Mouse (Mus musculus) heart, adult 2 months (tissue): ENCODE results near the gene Scgb1a1.

Source experiments
- CTCF ChIP-seq: fragments of 200-600 bp; IDR thresholded peaks from 2 replicates; pipeline ENCODE4 v1.8.1; 2022; ENCODE audit warnings: antibody characterized with exemption, mild to moderate bottlenecking, moderate library complexity
- EP300 ChIP-seq: fragments of 200-500 bp; IDR thresholded peaks from 2 replicates; pipeline ENCODE4 v1.6.1; 2011; ENCODE audit warnings: low read depth, low read length, control low read depth; ENCODE audit not compliant: insufficient read depth
- POLR2A ChIP-seq: fragments of 200-500 bp; IDR thresholded peaks from 2 replicates; pipeline ENCODE4 v1.6.1; 2011; ENCODE audit warnings: mild to moderate bottlenecking, low read depth, low read length, control low read depth; ENCODE audit not compliant: insufficient read depth

DNA sequence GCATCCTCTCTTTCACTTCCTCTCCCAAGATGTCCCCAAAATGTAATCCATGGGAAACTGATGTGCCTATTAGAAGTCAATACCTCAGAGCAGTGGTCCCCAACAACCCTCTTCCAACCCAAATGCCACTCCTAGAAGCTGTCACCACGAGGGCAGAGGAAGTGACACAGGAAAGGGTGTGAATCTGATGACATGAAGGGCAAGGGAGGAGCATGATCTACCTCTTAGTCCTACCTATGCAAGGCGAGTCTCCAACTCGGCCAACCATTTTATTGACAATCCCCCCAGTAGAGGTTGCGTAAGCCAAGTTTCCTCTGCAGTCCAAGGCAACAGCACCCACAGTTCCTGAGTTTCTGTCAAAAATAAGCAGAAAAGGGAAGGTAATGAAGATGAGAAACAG is 28.5 kb upstream of the Scgb1a1 start:
- TF ChIP-seq POLR2A (no peak), CTCF (no peak), EP300 (no peak)
